Mouse (Mus musculus): ENCODE data around the gene Rack1. TPM values are rescaled to one million over a fixed set of nuclear protein-coding genes. Genes with fewer than 3 reads are reported as not detected.

The Rack1 gene
- total and polyA plus RNA-seq, 2 experiments from 2014 or later, result 317 to 1,043 TPM

DNA sequence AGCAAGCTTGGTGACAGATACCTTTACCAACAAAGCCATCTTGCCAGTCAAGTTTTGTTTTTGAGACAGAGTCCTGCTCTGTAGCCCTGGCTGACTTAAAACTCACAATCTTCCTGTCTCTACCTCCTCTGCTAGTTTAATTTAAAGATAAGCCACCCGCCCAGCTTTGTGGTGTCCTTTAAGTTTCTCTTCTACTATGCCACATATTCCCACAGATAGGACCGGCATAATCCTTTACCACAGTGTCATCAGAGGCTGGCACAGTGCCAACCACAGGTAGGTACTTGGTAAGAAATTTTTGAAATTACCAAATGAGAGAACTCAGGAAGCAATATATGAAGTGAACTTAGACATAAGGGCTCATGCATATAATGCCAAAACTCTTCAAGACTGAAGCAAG, 10.0 kb downstream of the Rack1 start:
- H3K4me2 ChIP-seq (ENCODE audit: low read depth, low read length, poor library complexity, severe bottlenecking), result no peak overlapping the region
- peaks cover 6% of the 10 kb centered on the region; the same call in 1 of the 2 replicates for H3K4me1 ChIP-seq (ENCODE audit: insufficient read depth, low read length)
- ATAC-seq (ENCODE audit: low FRiP score) (no peak), DNase-seq (ENCODE audit: low spot score) (no peak)
- H3K9me3 ChIP-seq (ENCODE audit: low read length), result no peaks in the 10 kb centered on the region
- no peak overlapping the region for H3K9ac ChIP-seq (replicated peaks; ENCODE audit: low read length, poor library complexity, severe bottlenecking)
- peaks cover 62% of the 10 kb centered on the region for H3K36me3 ChIP-seq (ENCODE audit: insufficient read depth, low read length)
- TF ChIP-seq CTCF (IDR thresholded peaks at IDR 0.05), result no peak
- no peaks in the 10 kb centered on the region for H3K27me3 ChIP-seq (ENCODE audit: insufficient read depth, low read length)
- no peak overlapping the region for H3K4me3 ChIP-seq (ENCODE audit: low read depth, low read length)
- WGBS, result 94% methylated on average over 2 of the region's 2 CpGs
- no peak overlapping the region for H3K27ac ChIP-seq (ENCODE audit: low read depth, low read length)

- H3K4me2 ChIP-seq (ENCODE audit: low read depth, low read length, poor library complexity, severe bottlenecking), result no peak overlapping the region
- H3K4me1 ChIP-seq (ENCODE audit: insufficient read depth, low read length), result peaks cover 15% of the 10 kb centered on the region; the same call in 1 of the 2 replicates
- no peaks in the 10 kb centered on the region for H3K27me3 ChIP-seq (ENCODE audit: insufficient read depth, low read length)
- H3K27ac ChIP-seq (ENCODE audit: low read depth, low read length), result no peak overlapping the region
- DNase-seq (ENCODE audit: low spot score) (no peak), ATAC-seq (ENCODE audit: low FRiP score) (no peak)
- H3K9me3 ChIP-seq (ENCODE audit: low read length), result no peaks in the 10 kb centered on the region
- H3K4me3 ChIP-seq (ENCODE audit: low read depth, low read length), result no peak overlapping the region
- peaks cover 30% of the 10 kb centered on the region for H3K36me3 ChIP-seq (ENCODE audit: insufficient read depth, low read length)
- no peak for TF ChIP-seq CTCF (IDR thresholded peaks at IDR 0.05)
- no peak overlapping the region for H3K9ac ChIP-seq (replicated peaks; ENCODE audit: low read length, poor library complexity, severe bottlenecking)
Observed at GRCm38 (mm10) chr11:48813782-48814181, 13.7 kb downstream of the Rack1 start.

DNA sequence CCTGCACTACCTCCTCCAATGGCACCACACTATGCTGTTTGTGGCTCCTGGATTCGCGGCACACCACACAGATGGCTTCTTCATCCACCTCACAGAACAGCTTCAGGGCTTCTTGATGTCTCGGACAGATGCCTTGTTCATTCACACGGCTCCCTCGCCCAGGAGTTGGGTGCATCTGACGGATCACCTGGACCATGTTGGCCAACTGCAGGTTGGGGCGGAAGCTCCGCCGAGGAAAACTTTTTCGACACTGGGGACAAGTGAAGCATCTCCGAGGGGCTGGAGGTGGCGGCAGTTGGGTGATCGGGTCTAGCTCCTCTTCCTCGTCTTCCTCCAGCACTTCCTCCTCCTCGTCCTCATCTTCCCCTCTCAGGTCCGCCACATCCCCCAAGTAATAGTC, 15.7 kb downstream of the Rack1 start:
- DNase-seq (ENCODE audit: low spot score) (no peak), ATAC-seq (ENCODE audit: low FRiP score) (no peak)
- 76% methylated on average over 16 of the region's 16 CpGs for WGBS
- Histone ChIP-seq H3K4me3 (ENCODE audit: low read depth, low read length) (peak overlapping the region; percentile 70), H3K4me2 (ENCODE audit: low read depth, low read length, poor library complexity, severe bottlenecking) (peak overlapping the region; percentile 83), H3K27ac (ENCODE audit: low read depth, low read length) (0 out of 2 replicates have a peak overlapping the region, but pooled peaks have one; percentile 96), H3K36me3 (ENCODE audit: insufficient read depth, low read length) (peaks cover 17% of the 10 kb centered on the region), H3K4me1 (ENCODE audit: insufficient read depth, low read length) (peaks cover 15% of the 10 kb centered on the region; the same call in 1 of the 2 replicates), H3K9me3 (ENCODE audit: low read length) (no peaks in the 10 kb centered on the region), H3K9ac (replicated peaks; ENCODE audit: low read length, poor library complexity, severe bottlenecking) (peak overlapping the region; percentile 89; the same call in 1 of the 2 replicates), H3K27me3 (ENCODE audit: insufficient read depth, low read length) (no peaks in the 10 kb centered on the region)
- no peak for TF ChIP-seq CTCF (IDR thresholded peaks at IDR 0.05)

DNA sequence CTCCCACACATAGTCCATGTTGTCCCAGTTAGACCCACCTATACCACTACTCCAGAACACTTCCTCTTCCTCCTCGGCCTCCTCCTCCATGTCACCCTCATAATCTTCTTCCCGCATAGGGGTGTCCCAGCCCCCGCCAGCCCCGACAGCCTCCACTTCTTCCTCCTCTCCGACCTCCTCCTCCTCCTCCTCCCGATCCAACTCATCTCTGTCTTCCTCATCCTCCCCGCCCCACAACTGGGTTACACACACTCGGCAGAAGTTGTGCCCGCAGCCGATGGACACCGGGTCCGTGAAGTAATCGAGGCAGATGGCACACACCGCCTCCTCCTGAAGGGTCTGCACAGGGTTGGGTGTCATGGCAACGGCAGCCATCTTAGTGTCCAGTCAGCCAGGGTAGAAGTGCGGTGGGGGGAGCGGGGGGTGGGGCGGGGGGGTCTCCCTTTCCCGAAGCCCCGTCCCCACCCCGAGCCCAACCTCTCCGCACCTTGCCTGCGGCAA, 16.2 kb downstream of the Rack1 start:
- Histone ChIP-seq H3K36me3 (ENCODE audit: insufficient read depth, low read length) (peaks cover 13% of the 10 kb centered on the region), H3K27ac (ENCODE audit: low read depth, low read length) (peak overlapping the region; percentile 96), H3K4me2 (ENCODE audit: low read depth, low read length, poor library complexity, severe bottlenecking) (peak overlapping the region; percentile 83), H3K27me3 (ENCODE audit: insufficient read depth, low read length) (no peaks in the 10 kb centered on the region), H3K4me1 (ENCODE audit: insufficient read depth, low read length) (peaks cover 15% of the 10 kb centered on the region; the same call in 1 of the 2 replicates), H3K9ac (replicated peaks; ENCODE audit: low read length, poor library complexity, severe bottlenecking) (peak overlapping the region; percentile 89), H3K4me3 (ENCODE audit: low read depth, low read length) (peak overlapping the region; percentile 70), H3K9me3 (ENCODE audit: low read length) (no peaks in the 10 kb centered on the region)
- ATAC-seq (ENCODE audit: low FRiP score) (peak; percentile 78), DNase-seq (ENCODE audit: low spot score) (peak; percentile 79)
- TF ChIP-seq CTCF (IDR thresholded peaks at IDR 0.05), result no peak
- 1% methylated on average over 20 of the region's 23 CpGs for WGBS

DNA sequence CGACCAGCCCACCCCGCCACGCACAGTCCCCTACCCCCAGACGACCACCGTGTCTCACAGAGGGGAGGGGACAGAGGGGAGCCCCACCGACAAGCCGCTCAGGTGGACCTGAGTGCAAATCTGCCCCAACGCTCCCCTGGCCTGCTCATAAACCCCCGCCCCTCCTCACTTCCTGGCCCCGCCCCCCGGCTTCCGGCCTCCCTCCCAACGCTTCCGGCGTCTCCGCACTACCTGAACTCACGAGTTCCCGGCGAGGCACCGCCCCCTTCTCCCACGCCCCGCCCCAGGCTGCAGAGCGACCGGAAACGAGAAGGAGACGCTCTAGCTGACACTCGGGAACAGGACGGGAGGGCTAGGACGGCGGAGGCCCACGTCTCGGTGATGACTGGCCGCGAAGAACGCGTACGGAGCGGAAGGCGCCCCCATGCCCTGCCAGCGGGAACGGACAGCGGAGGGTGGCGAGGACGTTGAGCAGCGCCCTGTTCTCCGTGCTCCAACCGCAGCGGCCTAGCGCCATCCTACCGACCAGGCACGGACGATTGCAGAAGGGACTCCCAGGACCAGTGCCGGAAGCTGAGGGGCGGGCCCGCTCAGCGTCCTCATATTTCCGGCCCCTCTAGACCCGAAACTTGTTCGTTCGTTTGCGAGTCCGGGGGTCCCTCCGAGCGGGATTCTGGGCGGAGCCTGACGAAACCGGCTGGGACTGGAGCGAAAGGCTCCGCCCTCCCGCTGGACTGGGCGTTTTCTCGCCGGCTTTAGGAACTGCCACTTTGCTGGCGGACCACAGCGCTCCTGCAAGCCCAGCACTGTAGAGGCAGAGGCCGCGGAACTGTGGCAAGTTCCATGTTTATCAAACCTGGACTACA, 16.9 kb downstream of the Rack1 start, which contains the start of gene Trim41:
TSS of gene Trim41 (minus strand) at position 554 of the 866 bp plus-strand sequence.
- Histone ChIP-seq H3K4me3 (ENCODE audit: low read depth, low read length) (peak within 1 kb of the TSS; percentile 70), H3K27me3 (ENCODE audit: insufficient read depth, low read length) (no peaks in the 10 kb centered on the region), H3K4me1 (ENCODE audit: insufficient read depth, low read length) (peaks cover 15% of the 10 kb centered on the region; the same call in 1 of the 2 replicates), H3K9ac (replicated peaks; ENCODE audit: low read length, poor library complexity, severe bottlenecking) (peak within 1 kb of the TSS; percentile 89), H3K4me2 (ENCODE audit: low read depth, low read length, poor library complexity, severe bottlenecking) (peak within 1 kb of the TSS; percentile 83), H3K27ac (ENCODE audit: low read depth, low read length) (peak within 1 kb of the TSS; percentile 96), H3K9me3 (ENCODE audit: low read length) (no peaks in the 10 kb centered on the region), H3K36me3 (ENCODE audit: insufficient read depth, low read length) (peaks cover 6% of the 10 kb centered on the region)
- under 1% methylated on average over 68 of the region's 77 CpGs for WGBS
- ATAC-seq (ENCODE audit: low FRiP score), result peak; percentile 97
- peak; percentile 99 for DNase-seq (ENCODE audit: low spot score)
- peak; percentile 34; the same call in 1 of the 2 replicates for TF ChIP-seq CTCF (IDR thresholded peaks at IDR 0.05)

DNA sequence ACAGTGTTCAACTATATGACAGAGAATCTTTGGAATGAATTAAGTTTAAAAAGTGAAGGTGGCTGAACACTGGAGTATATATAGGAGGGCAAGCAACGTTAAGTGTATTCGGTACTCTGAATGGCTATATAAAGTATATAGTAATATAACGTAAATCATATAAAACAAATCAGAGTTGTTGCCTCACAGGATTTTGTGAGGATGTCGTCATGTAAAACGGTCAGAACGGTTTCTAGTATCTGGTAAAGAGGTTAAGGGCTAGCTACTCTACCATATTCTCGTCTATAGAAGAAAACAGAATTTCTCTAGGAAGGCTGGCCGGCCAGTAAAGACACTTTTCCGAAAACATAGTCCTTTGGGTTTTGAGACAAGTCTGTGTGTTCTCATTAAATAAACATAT, 17.7 kb downstream of the Rack1 start:
- H3K36me3 ChIP-seq (ENCODE audit: insufficient read depth, low read length), result no peaks in the 10 kb centered on the region
- TF ChIP-seq CTCF (IDR thresholded peaks at IDR 0.05), result no peak
- 6% methylated on average over 9 of the region's 9 CpGs for WGBS
- peaks cover 15% of the 10 kb centered on the region; the same call in 1 of the 2 replicates for H3K4me1 ChIP-seq (ENCODE audit: insufficient read depth, low read length)
- peak overlapping the region; percentile 67 for H3K4me2 ChIP-seq (ENCODE audit: low read depth, low read length, poor library complexity, severe bottlenecking)
- no peaks in the 10 kb centered on the region for H3K27me3 ChIP-seq (ENCODE audit: insufficient read depth, low read length)
- peak overlapping the region; percentile 89 for H3K9ac ChIP-seq (replicated peaks; ENCODE audit: low read length, poor library complexity, severe bottlenecking)
- no peaks in the 10 kb centered on the region for H3K9me3 ChIP-seq (ENCODE audit: low read length)
- DNase-seq (ENCODE audit: low spot score) (no peak), ATAC-seq (ENCODE audit: low FRiP score) (no peak)
- peak overlapping the region; percentile 96 for H3K27ac ChIP-seq (ENCODE audit: low read depth, low read length)
- peak overlapping the region; percentile 70 for H3K4me3 ChIP-seq (ENCODE audit: low read depth, low read length)
